Mouse (Mus musculus) 3T3-L1 (cell line): ENCODE results near the gene Ndufaf7.

Experiments used
- DNase-seq: peaks from one replicate; pipeline ENCODE4 v3.0.0-alpha.2; 2015; ENCODE audit warnings: low read depth, low spot score

Gene Ndufaf7

GRCm38 (mm10) chr17:78936466-78937228, at the start of gene Ndufaf7, which contains the start of gene Cebpz:
Gene Ndufaf7, plus strand, starts transcription at chr17:78937136.
Gene Cebpz, minus strand, starts transcription at chr17:78937066.
- DNase-seq: peak; percentile 100

GRCm38 (mm10) chr17:78888554-78888953, 48.4 kb upstream of the Ndufaf7 start:
- DNase-seq: no peak

- no peak for DNase-seq
Measured at GRCm38 (mm10) chr17:78889184-78889583, 47.8 kb upstream of the Ndufaf7 start.

GRCm38 (mm10) chr17:78891020-78891419, 45.9 kb upstream of the Ndufaf7 start:
- DNase-seq: no peak

- no peak for DNase-seq
Measured at GRCm38 (mm10) chr17:78894991-78895390, 41.9 kb upstream of the Ndufaf7 start.

DNA sequence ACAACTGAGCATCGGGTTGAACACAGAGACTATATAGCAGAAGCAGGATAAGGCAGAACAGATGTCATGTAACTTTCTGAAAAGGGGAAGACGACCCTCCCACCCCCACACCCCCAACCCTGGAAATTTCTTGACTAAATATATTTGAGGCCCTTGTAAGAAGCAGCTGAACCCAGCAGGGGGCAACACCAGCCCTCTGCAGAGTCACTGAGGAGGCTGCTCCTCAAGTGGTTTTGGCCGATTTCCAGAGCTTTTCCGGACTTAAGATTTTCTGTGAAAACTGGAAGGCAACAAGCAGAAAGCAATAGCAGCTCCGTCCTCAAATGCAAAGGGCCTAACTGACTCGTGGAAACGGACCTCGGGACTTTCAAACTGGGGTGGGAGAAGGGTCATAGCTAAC, 41.5 kb upstream of the Ndufaf7 start:
- peak; percentile 70 for DNase-seq

DNA sequence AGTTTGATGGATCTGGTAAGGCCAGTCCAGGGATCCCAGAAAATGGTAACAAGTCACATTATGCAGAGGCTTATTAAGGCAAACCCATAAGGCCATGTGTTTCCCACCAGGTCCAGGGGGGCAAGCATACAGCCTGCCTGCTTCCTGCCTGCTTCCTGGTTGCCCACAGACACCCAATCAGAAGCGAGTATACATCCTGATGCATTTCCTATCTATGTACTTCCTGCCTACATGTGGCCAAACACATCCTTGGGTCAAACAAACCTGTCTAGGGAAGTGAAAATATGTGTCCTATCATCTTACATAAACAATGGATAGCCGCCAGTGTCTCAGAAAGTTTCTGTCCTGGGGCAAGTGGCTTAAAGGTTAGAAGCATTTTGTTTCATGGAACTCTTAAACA, 33.8 kb upstream of the Ndufaf7 start:
- peak; percentile 21 for DNase-seq

GRCm38 (mm10) chr17:78906892-78907291, 30.0 kb upstream of the Ndufaf7 start, which contains the start of gene Sult6b1:
Gene Sult6b1, minus strand, starts transcription at chr17:78906992.
- no peak for DNase-seq

DNA sequence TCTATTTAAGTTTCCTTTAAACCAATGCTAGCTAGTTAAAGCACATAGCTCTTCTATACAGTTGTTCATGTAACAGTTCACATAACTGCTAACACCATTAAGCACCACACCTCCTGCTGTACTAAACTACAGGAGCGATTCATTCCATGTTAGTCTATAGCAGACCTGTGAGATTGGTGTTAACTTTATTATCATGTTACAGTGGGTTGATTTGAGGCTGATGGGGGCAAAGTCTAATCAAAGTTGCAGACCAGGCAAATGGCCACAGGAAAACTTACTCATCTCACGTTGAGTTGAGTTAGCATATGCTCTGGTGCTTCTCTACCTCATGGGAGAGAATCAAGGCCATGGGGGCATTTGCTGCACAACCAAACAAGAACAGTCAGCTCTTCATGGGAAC, 27.6 kb upstream of the Ndufaf7 start:
- DNase-seq: no peak

DNA sequence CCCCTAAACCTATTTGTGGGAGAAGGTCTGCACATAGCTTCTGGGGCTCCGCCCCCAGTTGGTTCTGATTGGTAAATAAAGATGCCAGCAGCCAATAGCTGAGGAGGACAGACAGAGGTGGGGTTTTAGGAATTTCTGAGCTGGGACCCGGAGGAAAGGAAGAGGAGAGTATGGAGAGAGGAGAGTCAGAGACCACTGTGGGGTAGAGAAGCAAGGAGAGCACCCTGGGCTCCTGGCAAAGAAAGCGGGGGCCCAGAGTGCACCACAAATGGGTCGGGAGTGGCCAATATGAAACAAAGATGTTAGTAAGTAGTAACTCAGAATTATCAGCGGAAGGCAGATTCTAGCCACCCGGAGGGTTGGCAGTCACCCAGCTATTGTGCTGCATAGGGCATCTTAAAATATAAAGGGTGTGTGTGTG, 24.1 kb upstream of the Ndufaf7 start:
- no peak for DNase-seq

GRCm38 (mm10) chr17:78913921-78914320, 23.0 kb upstream of the Ndufaf7 start:
- DNase-seq: no peak

- DNase-seq: peak; percentile 56
Measured at GRCm38 (mm10) chr17:78915772-78916171, 21.2 kb upstream of the Ndufaf7 start.

DNA sequence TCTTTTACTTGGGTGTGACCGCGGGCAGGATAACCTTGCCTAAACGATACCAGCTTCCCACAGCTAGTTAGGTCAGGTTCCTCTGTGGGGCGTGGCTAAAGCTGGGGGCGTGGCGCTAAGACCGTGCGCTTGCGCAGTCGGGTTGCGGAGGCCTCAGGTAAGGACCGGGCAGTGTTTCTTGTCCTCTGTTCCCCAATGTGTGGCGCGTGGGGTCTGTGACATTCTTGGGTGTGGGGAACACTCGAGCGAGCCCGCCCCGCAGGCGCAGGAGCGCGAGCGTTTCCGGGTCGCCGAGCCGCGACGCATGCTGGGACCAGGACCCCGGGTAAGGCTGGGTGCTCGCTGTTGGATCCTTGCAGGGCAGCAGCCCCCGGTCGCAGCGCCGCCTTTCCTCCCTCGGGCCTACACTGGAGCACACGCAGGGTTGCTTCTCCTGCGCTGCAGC, 20.5 kb upstream of the Ndufaf7 start, which contains the start of gene Cebpzos:
Gene Cebpzos (plus strand): TSS at position 132 of the 445 bp plus-strand sequence.
- peak; percentile 91 for DNase-seq

DNA sequence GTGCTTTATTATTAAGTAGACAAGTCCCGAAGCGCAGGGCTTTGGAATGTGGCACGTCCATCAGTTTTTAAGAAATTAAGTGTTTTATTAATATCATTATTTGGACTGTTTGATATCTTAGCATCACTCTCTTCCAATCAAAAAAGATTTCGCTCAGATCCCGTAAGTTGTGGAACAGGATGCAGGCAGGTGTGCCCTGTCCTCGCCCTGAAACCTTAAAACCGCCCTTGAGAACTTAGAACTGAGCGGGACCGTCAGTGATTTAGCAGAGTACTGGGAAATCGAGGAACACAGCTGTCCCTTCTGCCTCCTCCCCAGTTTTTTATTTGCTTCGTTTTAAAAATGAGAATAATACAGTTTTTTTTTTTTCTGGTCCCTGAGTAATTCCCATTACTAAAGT, 20.0 kb upstream of the Ndufaf7 start:
- no peak for DNase-seq

DNA sequence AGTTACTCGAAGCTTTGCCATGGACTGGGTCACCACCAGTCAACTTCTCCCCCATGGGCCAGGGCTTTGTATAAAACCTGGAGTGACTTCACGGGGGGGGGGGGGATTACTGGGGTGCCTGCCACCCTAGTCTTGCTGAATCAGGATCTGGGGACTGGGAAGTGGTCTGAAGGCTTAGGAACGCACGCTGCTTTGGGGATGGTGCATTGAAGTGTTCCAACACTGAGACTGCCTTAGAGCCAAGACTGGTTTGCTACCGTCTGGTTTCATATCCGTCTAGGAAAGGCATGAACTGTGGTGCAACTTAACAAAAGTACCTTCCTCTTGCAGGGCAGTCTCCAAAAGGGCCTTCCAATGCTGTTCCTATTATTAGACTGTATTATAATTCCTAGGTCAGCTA, 19.2 kb upstream of the Ndufaf7 start:
- DNase-seq: no peak

DNA sequence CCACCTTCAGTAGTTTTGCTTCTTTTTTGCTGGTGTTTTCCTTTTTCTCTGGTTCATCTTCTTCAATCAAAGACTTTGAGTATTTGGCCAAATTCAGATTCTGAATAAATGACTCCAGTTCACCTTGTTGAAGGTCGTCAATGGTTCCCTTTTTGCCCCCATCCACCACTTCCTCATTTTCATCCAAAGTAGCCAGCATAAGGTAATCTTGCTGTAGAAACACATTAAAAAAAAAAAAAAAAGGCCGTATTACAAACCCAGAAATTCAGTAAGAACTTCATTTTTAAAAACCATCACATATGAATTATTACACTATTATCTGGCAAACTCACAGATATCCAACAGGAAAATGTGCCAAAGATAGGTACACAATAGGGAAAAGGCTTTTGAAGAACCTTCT, 1.1 kb upstream of the Ndufaf7 start:
- no peak for DNase-seq

DNA sequence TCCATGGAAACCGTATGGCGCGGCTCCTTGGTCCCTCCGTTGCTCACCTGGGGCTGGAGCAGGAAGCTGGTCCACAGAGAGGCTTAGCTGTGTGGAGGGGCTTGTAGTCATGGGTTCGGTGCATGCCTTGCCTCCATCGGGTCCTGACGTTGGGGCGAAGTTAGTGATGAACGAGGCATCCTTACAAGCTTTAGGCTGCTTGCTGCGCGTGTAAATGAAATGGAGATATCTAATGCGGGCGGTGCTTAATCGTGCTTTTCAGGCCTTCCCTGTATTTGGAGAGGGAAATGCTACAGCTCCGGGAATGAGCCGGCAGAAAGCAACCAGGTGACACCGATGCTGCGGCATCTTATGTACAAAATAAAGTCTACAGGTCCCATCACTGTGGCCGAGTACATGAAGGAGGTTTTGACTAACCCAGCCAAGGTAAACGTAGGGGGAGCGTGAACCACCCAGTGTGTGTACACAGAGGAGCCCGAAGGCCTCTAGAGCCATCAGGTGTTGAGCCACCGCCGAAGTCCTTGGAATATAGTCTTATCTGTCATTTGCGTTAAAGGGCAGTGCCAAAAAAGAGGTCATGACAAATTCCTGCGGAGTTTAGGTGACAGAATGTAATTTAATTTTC, 405 bp downstream of the Ndufaf7 start:
- no peak for DNase-seq

- no peak for DNase-seq
Measured at GRCm38 (mm10) chr17:78938927-78939326, 2.0 kb downstream of the Ndufaf7 start.

- DNase-seq: no peak
Measured at GRCm38 (mm10) chr17:78942579-78942978, 5.6 kb downstream of the Ndufaf7 start.

- DNase-seq: no peak
Measured at GRCm38 (mm10) chr17:78951225-78951624, 14.3 kb downstream of the Ndufaf7 start.

DNA sequence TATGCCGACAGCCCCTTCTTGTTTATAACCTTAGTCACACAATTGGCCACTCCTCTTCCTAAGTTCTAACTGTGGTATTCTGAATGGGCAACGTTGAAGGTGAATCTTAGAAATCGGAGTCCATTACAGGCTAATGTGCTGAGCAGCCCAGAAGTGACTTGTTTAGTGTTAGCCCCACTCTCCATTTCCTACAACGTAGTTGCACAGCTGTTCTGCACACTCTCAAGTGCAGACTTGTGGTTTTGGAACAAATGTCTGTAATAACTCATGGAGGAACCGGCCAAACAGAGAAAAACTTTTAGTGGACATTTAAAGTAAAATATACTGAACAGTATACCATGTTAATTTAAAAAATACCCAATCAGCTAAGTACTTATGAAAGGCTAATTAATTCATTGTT, 15.1 kb downstream of the Ndufaf7 start:
- DNase-seq: no peak

DNA sequence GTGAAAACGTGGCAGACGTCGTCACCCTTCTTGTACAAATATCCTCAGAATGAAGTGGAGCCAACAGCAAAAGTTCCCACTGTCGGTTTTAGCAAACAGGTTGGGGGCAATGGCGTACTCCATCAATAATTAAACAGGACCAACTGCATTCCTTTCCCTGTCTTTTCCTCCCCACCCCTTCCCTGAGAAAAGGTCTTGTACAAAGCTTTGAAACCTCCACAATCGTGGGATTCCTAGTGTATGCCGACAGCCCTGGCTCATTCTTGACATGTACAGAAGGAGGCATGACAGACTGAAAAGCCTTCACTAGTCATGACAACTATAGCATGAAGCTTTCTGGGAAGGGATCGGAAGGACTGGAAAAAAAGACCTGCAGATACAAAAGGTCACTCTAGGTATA, 16.3 kb downstream of the Ndufaf7 start:
- DNase-seq: no peak

DNA sequence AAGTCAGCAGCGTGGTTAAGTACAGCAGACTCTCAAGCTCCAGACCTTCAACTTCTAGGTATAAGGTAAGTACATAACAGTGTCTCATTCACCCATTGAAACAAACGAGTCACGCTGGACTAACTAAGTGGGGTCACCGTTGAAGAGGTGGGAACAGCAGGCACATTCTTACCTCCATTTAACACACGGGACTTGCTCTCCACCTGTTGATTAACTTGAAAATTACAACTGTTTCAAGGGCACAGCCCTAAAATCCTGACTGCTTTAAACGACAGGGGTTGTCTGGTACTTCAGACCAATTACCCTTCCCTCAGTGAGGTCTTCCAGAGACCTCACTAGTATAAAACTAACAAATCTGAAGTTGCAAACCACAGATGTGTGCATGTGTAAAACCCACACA, 22.5 kb downstream of the Ndufaf7 start:
- DNase-seq: no peak
